Mouse (Mus musculus) ES-E14 (cell line): ENCODE results near the gene Axin1.

Experiments used
- CHD2 ChIP-seq: IDR thresholded peaks from 2 replicates; pipeline ENCODE4 v1.6.1; 2014; ENCODE audit warnings: mild to moderate bottlenecking, low read depth, low read length, inconsistent platforms
- HCFC1 ChIP-seq: IDR thresholded peaks from 2 replicates; pipeline ENCODE4 v1.6.1; 2012; ENCODE audit warnings: low read length, inconsistent platforms, borderline replicate concordance; ENCODE audit not compliant: insufficient read depth
- ZC3H11A ChIP-seq: IDR thresholded peaks from 2 replicates; pipeline ENCODE4 v1.6.1; 2012; ENCODE audit warnings: low read depth, mild to moderate bottlenecking, inconsistent platforms, low read length, borderline replicate concordance
- ZNF384 ChIP-seq: IDR thresholded peaks from 2 replicates; pipeline ENCODE4 v1.6.1; 2012; ENCODE audit warnings: low read depth, low read length, inconsistent platforms

DNA sequence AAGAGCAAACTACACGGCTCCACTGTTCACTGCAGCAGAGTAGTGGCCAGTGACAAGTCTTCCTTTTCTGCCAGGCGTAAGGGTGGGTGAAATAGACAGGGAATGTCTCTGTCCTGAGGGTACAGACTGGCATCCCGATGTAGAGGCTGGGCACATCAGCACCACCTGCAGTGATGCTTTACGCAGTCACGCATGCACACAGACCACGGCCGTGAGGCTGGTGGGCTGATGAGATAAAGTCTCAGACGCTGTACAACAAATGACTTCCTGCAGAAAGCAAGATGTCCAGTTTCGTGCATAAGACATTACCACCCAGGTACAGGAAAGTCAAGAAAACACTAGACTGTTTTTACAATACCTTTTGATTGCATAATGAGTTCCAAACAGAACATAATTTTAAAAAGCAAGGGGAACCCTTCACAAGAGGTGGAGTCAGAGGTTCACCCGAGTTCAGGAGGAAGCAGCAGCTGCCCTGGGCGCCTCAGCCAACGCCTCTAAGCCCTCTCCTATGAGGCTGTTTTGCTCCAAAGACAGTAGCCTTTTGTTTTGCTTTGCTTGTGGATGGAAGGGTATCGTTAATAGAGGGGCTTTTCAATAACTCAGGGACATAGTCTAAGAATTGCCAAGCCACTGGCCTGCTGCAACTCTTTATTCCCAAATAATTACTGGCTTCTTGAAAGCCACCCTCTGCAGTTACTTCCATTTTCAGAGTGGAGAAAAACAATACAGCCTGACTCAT lies 96.8 kb downstream of the Axin1 start:
- TF ChIP-seq ZC3H11A, result no peak
- no peak for TF ChIP-seq CHD2
- no peak for TF ChIP-seq ZNF384
- no peak for TF ChIP-seq HCFC1
